Mouse (Mus musculus): ENCODE results near the gene Zbtb20.

Gene Zbtb20

GRCm38 (mm10) chr16:43650355-43651080, 774.8 kb downstream of the Zbtb20 start:
- no peak for DNase-seq (ENCODE audit: low spot score)

GRCm38 (mm10) chr16:43653288-43653687, 777.6 kb downstream of the Zbtb20 start:
- DNase-seq (ENCODE audit: low spot score): no peak

- no peak for DNase-seq (ENCODE audit: low spot score)
Measured at GRCm38 (mm10) chr16:43654269-43654668, 778.6 kb downstream of the Zbtb20 start.

GRCm38 (mm10) chr16:43655183-43655787, 779.6 kb downstream of the Zbtb20 start:
- no peak for DNase-seq (ENCODE audit: low spot score)

DNA sequence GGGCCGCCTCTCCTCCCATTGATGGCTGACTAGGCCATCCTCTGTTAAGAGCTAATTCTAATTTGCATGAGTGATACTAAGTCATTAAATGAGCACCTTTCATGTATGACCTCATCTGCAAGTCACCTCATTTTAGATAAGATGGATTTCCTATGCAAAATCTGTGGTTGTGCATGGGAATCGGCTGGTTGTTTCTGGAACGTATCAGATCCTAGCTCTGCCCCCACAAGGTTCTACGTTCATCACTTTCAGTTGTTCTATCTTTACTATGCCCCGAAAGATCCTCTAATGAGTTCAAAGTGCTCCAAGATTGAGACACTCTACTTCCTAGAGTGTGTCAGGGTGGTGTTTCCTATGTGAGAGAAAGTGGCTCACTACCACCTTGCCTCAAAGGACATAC, 785.9 kb downstream of the Zbtb20 start:
- DNase-seq (ENCODE audit: low spot score): no peak

- no peak for DNase-seq (ENCODE audit: low spot score)
Measured at GRCm38 (mm10) chr16:43662124-43663004, 786.7 kb downstream of the Zbtb20 start.

- DNase-seq (ENCODE audit: low spot score): no peak
Measured at GRCm38 (mm10) chr16:43663978-43664579, 788.4 kb downstream of the Zbtb20 start, which contains the start of gene Tigit. Gene Tigit, minus strand, starts transcription at chr16:43664146.

- no peak for DNase-seq (ENCODE audit: low spot score)
Measured at GRCm38 (mm10) chr16:43664861-43665260, 789.2 kb downstream of the Zbtb20 start.

DNA sequence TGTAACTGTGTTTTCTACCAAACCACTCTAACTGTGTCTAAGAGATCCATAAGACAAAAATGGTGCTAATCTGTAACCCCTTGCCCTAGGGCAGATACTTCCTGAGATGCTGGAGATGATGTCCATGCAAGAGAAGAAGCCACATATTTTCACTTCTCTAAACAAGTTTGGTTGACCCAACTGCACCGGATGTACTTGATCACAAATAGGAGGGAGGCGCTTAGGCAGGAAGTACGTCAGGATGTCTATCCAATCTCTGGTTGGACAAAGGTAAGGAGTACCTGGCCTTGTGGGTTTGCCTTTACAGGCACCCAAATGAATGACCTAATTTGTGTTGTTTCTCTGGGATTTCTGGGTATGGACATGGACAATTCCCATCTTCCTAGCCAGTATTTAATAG, 792.6 kb downstream of the Zbtb20 start:
- DNase-seq (ENCODE audit: low spot score): no peak

GRCm38 (mm10) chr16:43671972-43672371, 796.3 kb downstream of the Zbtb20 start:
- DNase-seq (ENCODE audit: low spot score): no peak

- DNase-seq (ENCODE audit: low spot score): no peak
Measured at GRCm38 (mm10) chr16:43672697-43673096, 797.0 kb downstream of the Zbtb20 start.

- DNase-seq (ENCODE audit: low spot score): no peak
Measured at GRCm38 (mm10) chr16:43674400-43674799, 798.7 kb downstream of the Zbtb20 start.

DNA sequence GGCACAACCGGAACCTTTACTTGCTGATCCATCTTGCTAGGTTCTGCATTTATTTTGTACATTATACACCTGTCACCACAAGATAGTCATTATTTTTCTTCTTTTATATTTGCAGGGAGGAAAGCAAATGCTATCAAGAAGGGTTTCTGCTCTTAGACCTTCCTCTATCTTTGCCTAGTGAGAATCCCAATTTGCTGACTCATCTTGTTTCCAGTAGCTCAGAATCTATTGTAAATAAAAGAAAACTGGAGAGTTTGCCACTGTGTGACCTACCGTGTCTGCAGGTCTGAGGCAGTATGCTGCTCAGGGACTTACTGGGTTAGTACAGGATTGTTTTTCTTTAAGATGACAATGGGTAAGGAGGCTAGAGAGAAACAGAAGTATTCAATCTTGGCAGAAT, 812.3 kb downstream of the Zbtb20 start:
- DNase-seq (ENCODE audit: low spot score): no peak

- DNase-seq (ENCODE audit: low spot score): no peak
Measured at GRCm38 (mm10) chr16:43690211-43690690, 814.6 kb downstream of the Zbtb20 start.

DNA sequence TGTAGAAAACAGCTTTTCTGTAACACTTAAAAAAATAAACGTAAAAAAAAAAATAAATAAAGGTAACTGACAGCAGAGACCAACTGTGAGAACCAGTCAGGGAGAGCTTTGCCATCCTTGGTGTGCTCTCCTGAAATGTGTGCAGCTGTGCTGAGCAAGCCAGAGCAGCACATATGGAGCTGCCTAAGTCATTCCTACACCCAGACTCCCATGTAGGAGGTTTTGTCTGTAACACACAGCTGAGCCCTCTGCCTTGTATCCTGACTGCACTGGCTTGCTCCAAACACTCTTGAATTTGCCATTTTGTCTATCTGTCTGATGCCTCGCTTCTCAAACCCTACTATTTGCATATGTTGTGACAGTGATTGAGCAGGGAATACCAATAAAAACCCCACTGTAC, 815.2 kb downstream of the Zbtb20 start:
- no peak for DNase-seq (ENCODE audit: low spot score)

DNA sequence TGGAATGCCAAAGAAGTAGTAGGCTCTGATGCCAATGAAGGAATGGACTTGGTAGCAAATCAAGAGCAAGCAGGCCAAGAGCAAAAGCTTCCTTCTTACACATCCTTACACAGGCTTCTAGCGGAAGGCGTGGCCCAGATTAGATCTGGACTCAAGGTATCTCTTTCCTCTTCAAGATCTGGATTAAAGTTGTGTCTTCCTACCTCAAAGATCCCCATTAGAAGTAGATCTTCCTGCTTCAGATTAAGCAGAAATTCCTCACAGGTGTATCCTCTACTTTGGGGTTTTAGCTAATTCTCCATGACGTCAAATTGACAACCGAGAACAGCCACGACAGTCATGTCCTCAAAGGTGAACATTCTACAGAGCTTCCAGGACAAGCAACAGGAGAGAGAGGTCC, 816.1 kb downstream of the Zbtb20 start:
- no peak for DNase-seq (ENCODE audit: low spot score)
